Mouse (Mus musculus) E14TG2a.4 (cell line): Measurements from ENCODE around the gene Dcaf11.

ENCODE experiments used
- CTCF ChIP-seq: conservative IDR thresholded peaks from 2 replicates; pipeline ENCODE4 v1.5.1; 2014; ENCODE audit warnings: low read length
- NANOG ChIP-seq: IDR thresholded peaks from 2 replicates; pipeline ENCODE4 v1.6.1; 2014; ENCODE audit warnings: borderline replicate concordance, low read length, mixed read lengths
- POU5F1 ChIP-seq: IDR thresholded peaks from 2 replicates; pipeline ENCODE4 v1.6.1; 2014; ENCODE audit warnings: low read length, borderline replicate concordance

GRCm38 (mm10) chr14:55591331-55591891, 31.6 kb downstream of the Dcaf11 start, which contains the start of gene Rnf31:
- TF ChIP-seq CTCF (no peak), POU5F1 (no peak), NANOG (no peak)
